ENCODE assay signal across 7 mouse cellular contexts in genomic region chr1:28214243-28215038, GRCm38 (mm10).
DNase-seq lines count a peak whose midpoint lies in the region; ATAC-seq lines count a peak whose summit lies in the region.

No protein-coding gene starts in this region.

- ATAC-seq in hindbrain, embryonic 15.5 days (ENCODE audit: low FRiP score, low read depth) = peak; percentile 90
- ATAC-seq in midbrain, embryonic 13.5 days = peak; percentile 82
- no peak for ATAC-seq in liver, embryonic 11.5 days (replicated peaks; ENCODE audit: low FRiP score)

- H3K9ac ChIP-seq in hindbrain, embryonic 15.5 days = no peak overlapping the region
- no peak overlapping the region for H3K9ac ChIP-seq in midbrain, embryonic 13.5 days (replicated peaks)
- H3K9ac ChIP-seq in liver, embryonic 11.5 days (ENCODE audit: low read depth, low read length) = no peak overlapping the region

- intact Hi-C loops in gastrocnemius, postnatal 36 days (cut with DNase I) = no loop called here

- peak; percentile 71 for DNase-seq in brain, embryonic 18.5 days (ENCODE audit: low read depth, low spot score)
- DNase-seq in cerebellum, adult 18-20 months = peak; percentile 83 to 92
- DNase-seq in liver, embryonic 11.5 days (ENCODE audit: low spot score) = no peak
- DNase-seq in heart, adult 18-20 months = no peak
- DNase-seq in gastrocnemius, postnatal 36 days = no peak

- H3K4me3 ChIP-seq in hindbrain, embryonic 15.5 days = no peak overlapping the region
- no peak overlapping the region for H3K4me3 ChIP-seq in midbrain, embryonic 13.5 days (replicated peaks)
- H3K4me3 ChIP-seq in liver, embryonic 11.5 days (ENCODE audit: low read depth, low read length) = no peak overlapping the region

- no peak overlapping the region for H3K4me2 ChIP-seq in hindbrain, embryonic 15.5 days
- no peak overlapping the region for H3K4me2 ChIP-seq in midbrain, embryonic 13.5 days (replicated peaks)
- H3K4me2 ChIP-seq in liver, embryonic 11.5 days = no peak overlapping the region

- H3K4me1 ChIP-seq in hindbrain, embryonic 15.5 days (replicated peaks) = no peaks in the 10 kb centered on the region; the same call in 1 of the 2 replicates
- no peaks in the 10 kb centered on the region for H3K4me1 ChIP-seq in midbrain, embryonic 13.5 days (replicated peaks)
- H3K4me1 ChIP-seq in liver, embryonic 11.5 days (replicated peaks; ENCODE audit: control insufficient read depth, insufficient read depth, low read length) = no peaks in the 10 kb centered on the region

- H3K36me3 ChIP-seq in hindbrain, embryonic 15.5 days = no peaks in the 10 kb centered on the region
- H3K36me3 ChIP-seq in midbrain, embryonic 13.5 days = no peaks in the 10 kb centered on the region
- H3K36me3 ChIP-seq in liver, embryonic 11.5 days (ENCODE audit: control insufficient read depth, insufficient read depth, low read length) = no peaks in the 10 kb centered on the region

- H3K27me3 ChIP-seq in hindbrain, embryonic 15.5 days = no peaks in the 10 kb centered on the region
- no peaks in the 10 kb centered on the region for H3K27me3 ChIP-seq in midbrain, embryonic 13.5 days
- H3K27me3 ChIP-seq in liver, embryonic 11.5 days (replicated peaks; ENCODE audit: control insufficient read depth, insufficient read depth, low read length) = no peaks in the 10 kb centered on the region

- no peak overlapping the region; the same call in 1 of the 2 replicates for H3K27ac ChIP-seq in hindbrain, embryonic 15.5 days (replicated peaks)
- no peak overlapping the region for H3K27ac ChIP-seq in midbrain, embryonic 13.5 days
- no peak overlapping the region for H3K27ac ChIP-seq in liver, embryonic 11.5 days (ENCODE audit: low read depth, low read length)

- no peaks in the 10 kb centered on the region for H3K9me3 ChIP-seq in hindbrain, embryonic 15.5 days
- no peaks in the 10 kb centered on the region for H3K9me3 ChIP-seq in midbrain, embryonic 13.5 days
- no peaks in the 10 kb centered on the region for H3K9me3 ChIP-seq in liver, embryonic 11.5 days (ENCODE audit: control insufficient read depth, low read length)

- 44% methylated on average over 2 of the region's 2 CpGs for WGBS in hindbrain, embryonic 15.5 days
- WGBS in midbrain, embryonic 13.5 days = 65% methylated on average over 2 of the region's 2 CpGs
- WGBS in liver, embryonic 11.5 days = 68% methylated on average over 2 of the region's 2 CpGs

Comparison
In these comparisons a context has a peak if more than half of its experiments do, and no peak if none do; other contexts are left out.
1. DNase-seq: peak in brain, embryonic 18.5 days (single experiment) and cerebellum, adult 18-20 months (2 of 2); none in liver, embryonic 11.5 days (single experiment), heart, adult 18-20 months (0 of 2) and gastrocnemius, postnatal 36 days (0 of 2).